Mouse (Mus musculus) gastrocnemius, postnatal 25 days (tissue): Measurements from ENCODE around the gene Gm21904. TPM values are rescaled to one million over a fixed set of nuclear protein-coding genes. Genes with fewer than 3 reads are reported as not detected.
"Not testable (repeated sequence)": the region's sequence is repeated elsewhere in the genome, so short reads cannot be mapped to it uniquely, and the experiment has no call there.

Source experiments
- DNase-seq: peaks from one replicate; pipeline ENCODE4 v3.0.0; 2022
- long read RNA-seq, 2 experiments: library from polyadenylated mRNA; stranded (forward); transcript quantifications; one replicate each; pipeline ENCODE4 v2.0.0; 2021
- total RNA-seq, 2 experiments: library from RNA; stranded (reverse); gene quantifications; 1 replicate in 1 of 2; 2 replicates in 1 of 2; pipeline ENCODE4 v1.2.3; 2021

The Gm21904 gene
- not detected for total RNA-seq
- long read RNA-seq, experiment 1 = 0 reads
- long read RNA-seq, experiment 2 = 0 reads

DNA sequence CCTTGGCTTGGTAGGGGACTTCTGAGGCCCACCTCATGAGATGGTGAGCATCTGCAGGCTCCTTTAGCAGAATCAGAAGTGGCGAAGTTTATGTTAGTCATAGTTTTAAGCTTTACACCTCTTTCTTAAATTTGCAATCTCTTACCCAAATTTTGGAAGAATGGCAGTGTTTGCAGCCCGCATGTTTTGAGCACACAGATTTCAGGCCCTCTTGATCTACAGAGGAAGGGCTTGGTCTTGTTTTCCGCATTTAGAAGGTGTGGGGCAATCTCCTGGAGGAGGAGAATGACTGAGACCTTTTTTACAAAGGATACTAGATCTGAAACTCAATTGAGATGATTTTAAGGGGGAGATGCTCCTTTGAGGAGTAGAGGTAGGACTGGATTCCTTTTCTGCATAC lies at the start of gene Gm21904:
Gm21904 (minus strand) TSS at position 101 of the 400 bp plus-strand sequence.
- DNase-seq = not testable (repeated sequence)

DNA sequence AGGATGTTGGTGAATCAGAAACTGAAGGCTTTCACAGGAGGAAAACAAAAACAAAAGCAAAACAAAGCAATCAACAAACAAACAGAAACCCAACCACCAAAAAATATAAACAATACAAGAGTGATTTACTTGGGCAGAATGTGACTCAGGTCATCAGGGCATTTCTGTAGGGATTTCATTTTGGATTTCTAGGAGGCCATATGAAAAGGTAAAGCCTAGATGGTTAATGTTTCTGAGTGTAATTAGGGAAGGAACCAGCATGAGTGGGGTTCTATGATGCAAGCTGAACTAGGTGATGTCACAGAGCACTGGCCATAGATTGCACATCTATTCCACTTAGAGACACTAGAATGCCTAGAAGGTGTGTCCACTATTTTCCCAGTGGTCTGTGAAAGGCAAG lies 28.4 kb upstream of the Gm21904 start, which contains the start of the genes Gm20772 and Gm20831:
Gm20772 (plus strand) TSS at position 301 of the 400 bp plus-strand sequence.
Gm20831 (plus strand) TSS at position 301 of the 400 bp plus-strand sequence.
- DNase-seq = not testable (repeated sequence)

Other genes with a start within 250 kb of the Gm21904 start
- gene Gm20772, start 28.5 kb upstream of the Gm21904 start, total RNA-seq = not detected
- not detected for gene Gm20831, start 28.5 kb upstream of the Gm21904 start, total RNA-seq
- not detected for gene Srsy, start 91.1 kb upstream of the Gm21904 start, total RNA-seq
- gene Gm21764, start 215.5 kb upstream of the Gm21904 start, total RNA-seq = not detected
- not detected for gene Ssty1, start 242.8 kb upstream of the Gm21904 start, total RNA-seq